Mouse (Mus musculus) forebrain, postnatal 0 days (tissue): ENCODE measurements at regions not wholly inside any gene's neighbourhood (a gene's known extent, or its start where the extent isn't known, plus 50 kb on each side); places are given as distances from the start of the nearest gene placed in this dataset.

Experiments used
- ATAC-seq: fragments of 200-750 bp; cut with Nextera tagmentation; 2 replicates; pipeline ENCODE4 v1.8.0; 2017; ENCODE audit warnings: mild to moderate bottlenecking, moderate library complexity
- DNase-seq: peaks from one replicate; pipeline ENCODE4 v3.0.0-alpha.2; 2015
- H3K27ac ChIP-seq: fragments of 300-500 bp; sonication (generic); 2 replicates; pipeline ENCODE4 v1.5.1; 2014; ENCODE audit warnings: low read depth, mild to moderate bottlenecking, antibody characterized with exemption, low read length, moderate library complexity, mixed read lengths
- H3K27me3 ChIP-seq: fragments of 300-500 bp; sonication (generic); 2 replicates; pipeline ENCODE4 v1.6.1; 2014; ENCODE audit warnings: mild to moderate bottlenecking, low read length, mixed read lengths; ENCODE audit not compliant: insufficient read depth
- H3K36me3 ChIP-seq: fragments of 300-500 bp; sonication (generic); 2 replicates; pipeline ENCODE4 v1.6.1; 2014; ENCODE audit warnings: mild to moderate bottlenecking, moderate library complexity; ENCODE audit not compliant: insufficient read depth
- H3K4me1 ChIP-seq: fragments of 300-500 bp; sonication (generic); 2 replicates; pipeline ENCODE4 v1.6.1; 2014; ENCODE audit warnings: antibody characterized with exemption; ENCODE audit not compliant: insufficient read depth
- H3K4me2 ChIP-seq: fragments of 300-500 bp; sonication (generic); 2 replicates; pipeline ENCODE4 v1.6.1; 2014; ENCODE audit warnings: low read depth, mild to moderate bottlenecking, moderate library complexity
- H3K4me3 ChIP-seq: fragments of 300-500 bp; sonication (generic); 2 replicates; pipeline ENCODE4 v1.5.1; 2014; ENCODE audit warnings: low read depth, low read length, mixed read lengths
- H3K9ac ChIP-seq: fragments of 300-500 bp; sonication (generic); 2 replicates; pipeline ENCODE4 v1.6.1; 2014; ENCODE audit warnings: mild to moderate bottlenecking
- H3K9me3 ChIP-seq: fragments of 300-500 bp; sonication (generic); 2 replicates; pipeline ENCODE4 v1.6.1; 2016; ENCODE audit warnings: low read length
- CTCF ChIP-seq: sonication (generic); IDR thresholded peaks from 2 replicates; pipeline ENCODE4 v1.5.1; 2016; ENCODE audit warnings: antibody characterized with exemption, control low read depth, low read depth
- WGBS: fragments of 180-500 bp; shearing (Covaris S2); extraction: QIAGEN DNeasy Blood & Tissue Kit; methylation state at CpG from one replicate; pipeline ENCODE4 v1.1.7; 2014; 5-methylcytosine and 5-hydroxymethylcytosine counted together

- no peaks in the 10 kb centered on the region for H3K27me3 ChIP-seq
- H3K36me3 ChIP-seq: no peaks in the 10 kb centered on the region
- no peak overlapping the region for H3K4me3 ChIP-seq
- H3K9ac ChIP-seq: no peak overlapping the region
- ATAC-seq (no peak), DNase-seq (no peak)
- no peak for TF ChIP-seq CTCF
- WGBS: 83% methylated on average over 10 of the region's 10 CpGs
- H3K9me3 ChIP-seq: no peaks in the 10 kb centered on the region
- H3K27ac ChIP-seq: no peak overlapping the region
- no peak overlapping the region for H3K4me2 ChIP-seq
- no peaks in the 10 kb centered on the region for H3K4me1 ChIP-seq
These were observed 175.8 kb downstream of the Zfp365 start for GRCm38 (mm10) chr10:67736636-67737035.

GRCm38 (mm10) chr10:67731577-67731976 lies 180.9 kb downstream of the Zfp365 start:
- no peak overlapping the region for H3K4me3 ChIP-seq
- no peaks in the 10 kb centered on the region for H3K4me1 ChIP-seq
- H3K27ac ChIP-seq: no peak overlapping the region
- ATAC-seq (no peak), DNase-seq (no peak)
- no peaks in the 10 kb centered on the region for H3K9me3 ChIP-seq
- no peaks in the 10 kb centered on the region for H3K36me3 ChIP-seq
- no peak for TF ChIP-seq CTCF
- no peaks in the 10 kb centered on the region for H3K27me3 ChIP-seq
- no peak overlapping the region for H3K4me2 ChIP-seq
- 79% methylated on average over 9 of the region's 9 CpGs for WGBS
- no peak overlapping the region for H3K9ac ChIP-seq

DNA sequence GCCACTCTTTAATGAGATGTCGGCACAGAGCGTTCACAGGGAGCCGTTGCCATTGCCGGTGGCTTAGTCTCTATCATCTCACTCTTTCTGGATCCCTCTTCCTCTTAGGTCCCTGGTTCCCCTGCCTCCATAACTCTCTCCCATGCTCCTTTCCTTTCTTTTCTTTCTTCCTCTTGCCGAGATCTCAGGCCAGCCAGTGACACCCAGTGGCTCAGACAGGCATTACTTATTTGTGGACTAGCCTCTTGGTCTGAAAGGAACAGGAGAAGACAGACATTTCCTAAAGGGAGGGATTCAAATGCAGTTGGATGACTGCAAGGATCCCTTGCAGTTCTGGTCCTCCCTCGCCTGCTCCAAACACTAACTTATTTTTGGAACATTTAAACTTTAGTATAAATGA lies 180.5 kb upstream of the Ado start:
- no peaks in the 10 kb centered on the region for H3K4me1 ChIP-seq
- no peaks in the 10 kb centered on the region for H3K9me3 ChIP-seq
- peak; percentile 88 for TF ChIP-seq CTCF
- no peak overlapping the region for H3K9ac ChIP-seq
- no peak overlapping the region for H3K27ac ChIP-seq
- WGBS: 57% methylated on average over 6 of the region's 6 CpGs
- H3K4me2 ChIP-seq: no peak overlapping the region
- DNase-seq (peak; percentile 76), ATAC-seq (peak; percentile 66)
- no peaks in the 10 kb centered on the region for H3K36me3 ChIP-seq
- H3K4me3 ChIP-seq: no peak overlapping the region
- no peaks in the 10 kb centered on the region for H3K27me3 ChIP-seq

DNA sequence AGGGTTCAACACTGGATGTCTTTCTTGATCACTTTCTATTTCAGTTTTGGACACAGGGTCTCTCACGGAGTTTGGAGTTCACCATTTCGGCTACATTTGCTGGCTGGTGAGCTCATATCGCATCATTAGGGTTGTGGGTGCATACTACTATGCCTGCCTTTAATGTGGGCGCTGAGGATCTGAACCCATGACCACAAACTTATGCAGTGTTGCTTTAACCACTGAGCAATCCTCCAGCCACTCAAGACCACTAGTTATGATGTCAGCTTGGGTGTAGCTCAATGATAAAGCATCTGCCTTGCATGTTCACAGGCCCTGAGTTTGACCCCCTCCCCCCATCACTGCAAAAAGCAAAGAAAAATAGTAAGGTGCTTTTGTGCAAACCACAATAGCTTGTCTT lies 178.8 kb upstream of the Ado start:
- H3K27me3 ChIP-seq: no peaks in the 10 kb centered on the region
- DNase-seq: no peak
- no peak overlapping the region for H3K4me3 ChIP-seq
- no peak overlapping the region for H3K4me2 ChIP-seq
- H3K36me3 ChIP-seq: no peaks in the 10 kb centered on the region
- H3K9me3 ChIP-seq: no peaks in the 10 kb centered on the region
- 89% methylated on average over 4 of the region's 4 CpGs for WGBS
- no peak for ATAC-seq
- H3K4me1 ChIP-seq: no peaks in the 10 kb centered on the region
- no peak overlapping the region for H3K27ac ChIP-seq
- H3K9ac ChIP-seq: no peak overlapping the region
- no peak for TF ChIP-seq CTCF

GRCm38 (mm10) chr10:67726796-67727195 lies 178.0 kb upstream of the Ado start:
- Histone ChIP-seq H3K27ac (no peak overlapping the region), H3K4me2 (no peak overlapping the region), H3K27me3 (no peaks in the 10 kb centered on the region), H3K36me3 (no peaks in the 10 kb centered on the region), H3K4me1 (no peaks in the 10 kb centered on the region), H3K9ac (no peak overlapping the region), H3K9me3 (no peaks in the 10 kb centered on the region), H3K4me3 (no peak overlapping the region)
- no peak for TF ChIP-seq CTCF
- WGBS: 95% methylated on average over 6 of the region's 6 CpGs
- DNase-seq (no peak), ATAC-seq (no peak)

GRCm38 (mm10) chr10:67726351-67726750 lies 177.6 kb upstream of the Ado start:
- H3K9ac ChIP-seq: no peak overlapping the region
- H3K27ac ChIP-seq: no peak overlapping the region
- no peak for TF ChIP-seq CTCF
- no peak overlapping the region for H3K4me3 ChIP-seq
- H3K27me3 ChIP-seq: no peaks in the 10 kb centered on the region
- 82% methylated on average over 7 of the region's 7 CpGs for WGBS
- no peaks in the 10 kb centered on the region for H3K36me3 ChIP-seq
- ATAC-seq (no peak), DNase-seq (no peak)
- H3K4me2 ChIP-seq: no peak overlapping the region
- H3K4me1 ChIP-seq: no peaks in the 10 kb centered on the region
- H3K9me3 ChIP-seq: no peaks in the 10 kb centered on the region

DNA sequence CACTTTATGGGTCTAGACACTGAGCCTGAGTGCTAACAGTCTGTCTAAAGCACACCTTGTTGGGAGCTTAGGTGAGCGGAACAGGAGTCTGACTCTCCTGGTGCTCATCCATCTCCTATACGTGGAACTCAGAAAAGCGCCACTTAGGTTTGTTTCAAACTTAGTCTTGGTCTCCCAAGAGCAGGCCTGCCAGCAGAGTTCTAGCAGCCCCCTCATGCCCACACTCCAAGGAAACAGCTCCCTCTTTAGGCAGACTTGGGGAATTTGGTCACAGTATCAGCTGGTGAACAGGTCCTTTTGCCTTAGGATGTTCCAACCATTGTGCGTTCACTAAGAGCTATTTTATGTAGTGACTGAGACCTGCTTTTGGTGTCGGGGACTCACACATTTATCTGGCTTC lies 173.0 kb upstream of the Ado start:
- Histone ChIP-seq H3K27me3 (no peaks in the 10 kb centered on the region), H3K4me3 (no peak overlapping the region), H3K4me1 (no peaks in the 10 kb centered on the region), H3K27ac (no peak overlapping the region), H3K9me3 (no peaks in the 10 kb centered on the region), H3K4me2 (no peak overlapping the region), H3K9ac (no peak overlapping the region), H3K36me3 (no peaks in the 10 kb centered on the region)
- 52% methylated on average over 5 of the region's 5 CpGs for WGBS
- DNase-seq: peak; percentile 58
- ATAC-seq: peak; percentile 67; the same call in 1 of the 2 replicates
- TF ChIP-seq CTCF: peak; percentile 81

DNA sequence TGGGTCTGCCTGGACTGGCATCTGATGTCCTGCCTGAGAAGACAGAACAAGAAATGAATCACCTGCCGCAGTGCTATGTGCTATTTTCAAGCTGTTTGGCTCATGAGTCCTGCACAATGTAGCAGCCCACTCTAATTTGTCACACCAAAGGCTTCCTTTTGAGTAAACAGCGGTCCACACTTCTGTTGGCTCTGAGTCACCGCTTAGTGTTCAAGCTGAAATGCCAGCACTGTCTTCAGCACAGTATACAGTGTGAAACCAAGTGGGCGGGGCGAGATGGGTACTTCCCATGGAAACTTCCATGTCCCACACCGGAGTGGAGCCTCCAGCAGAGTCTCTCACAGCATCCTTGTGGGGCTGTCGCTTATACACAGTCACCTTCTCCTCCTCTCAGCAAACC lies 168.8 kb upstream of the Ado start:
- Histone ChIP-seq H3K4me3 (no peak overlapping the region), H3K27me3 (no peaks in the 10 kb centered on the region), H3K36me3 (no peaks in the 10 kb centered on the region), H3K9me3 (no peaks in the 10 kb centered on the region), H3K9ac (no peak overlapping the region), H3K4me1 (no peaks in the 10 kb centered on the region), H3K4me2 (no peak overlapping the region), H3K27ac (no peak overlapping the region)
- ATAC-seq (no peak; the same call in 1 of the 2 replicates), DNase-seq (no peak)
- TF ChIP-seq CTCF: no peak
- WGBS: 84% methylated on average over 7 of the region's 7 CpGs
